Mouse (Mus musculus) stomach, postnatal 0 days (tissue): ENCODE results near the gene Cc2d1a.

Experiments
- CTCF ChIP-seq: IDR thresholded peaks from 2 replicates; pipeline ENCODE4 v1.5.1; 2016; ENCODE audit warnings: antibody characterized with exemption, low read depth, mild to moderate bottlenecking, moderate library complexity
- EP300 ChIP-seq: optimal IDR thresholded peaks from 2 replicates; pipeline ENCODE3; 2016; ENCODE audit warnings: antibody characterized with exemption

DNA sequence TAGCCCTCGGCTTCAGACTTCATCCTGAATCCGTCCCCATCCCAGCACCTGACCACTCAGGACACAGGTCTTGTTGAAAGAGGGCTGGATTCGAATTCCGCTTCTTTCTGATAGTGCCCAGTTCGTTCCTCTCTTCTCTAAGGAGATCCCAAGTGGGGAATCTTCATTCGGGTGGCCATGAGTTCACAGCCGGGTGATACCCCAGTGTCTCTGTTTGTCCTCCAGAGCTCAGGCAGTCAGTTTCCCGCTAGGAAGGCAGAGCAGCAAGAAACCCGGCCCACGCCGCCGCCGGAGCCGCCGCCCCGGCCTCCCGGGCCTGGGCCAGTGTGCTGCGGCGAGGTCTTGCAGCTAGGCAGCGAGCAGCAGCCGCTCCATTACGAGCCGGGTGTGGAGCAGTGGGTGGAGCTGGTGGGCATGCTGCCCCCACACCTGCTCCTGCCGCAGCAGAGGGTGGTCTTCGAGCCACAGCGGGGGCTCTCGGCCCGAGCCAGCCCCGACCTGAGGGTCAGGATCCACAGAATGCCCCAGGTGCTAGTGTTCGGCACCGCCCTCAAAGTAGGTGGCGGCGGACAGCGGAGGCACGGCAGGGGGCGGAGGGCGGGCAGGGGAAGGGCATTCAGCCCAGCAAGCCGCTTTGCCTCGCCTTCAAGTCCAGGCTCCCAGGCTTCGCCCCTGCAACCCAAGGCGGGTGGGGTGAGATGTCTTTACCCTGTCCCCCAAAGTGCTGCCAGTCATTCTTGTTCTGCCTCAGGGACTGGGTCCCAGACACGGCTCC lies 63.2 kb downstream of the Cc2d1a start:
- no peak for TF ChIP-seq CTCF
- no peak for TF ChIP-seq EP300
